ENCODE assay signal across 9 mouse cellular contexts in the genomic region with DNA sequence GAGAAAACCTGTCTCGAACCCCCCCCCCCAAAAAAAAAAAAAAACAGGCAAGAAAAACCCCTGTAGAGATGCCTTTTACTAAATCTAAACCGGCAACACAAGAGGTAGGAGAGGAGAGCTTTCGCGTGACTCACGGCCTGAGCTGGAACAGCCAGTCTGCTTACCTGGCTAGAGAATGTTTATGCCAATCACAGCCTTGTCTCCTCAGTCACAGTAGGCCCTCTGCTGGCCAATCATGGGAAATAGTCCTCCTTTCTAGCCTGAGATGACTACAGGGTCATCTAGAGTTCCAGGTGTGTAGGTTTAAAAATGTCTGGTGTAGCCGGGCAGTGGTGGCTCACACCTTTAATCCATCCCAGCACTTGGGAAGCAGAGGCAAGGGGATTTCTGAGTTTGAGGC. TPM values are rescaled to one million over a fixed set of nuclear protein-coding genes. Genes with fewer than 3 reads are reported as not detected.
DNase-seq lines count a peak whose midpoint lies in the region; ATAC-seq and TF ChIP-seq lines count a peak whose summit lies in the region.
"Had no signal": no experiment of that assay in that cellular context is flagged by ENCODE, and none has a peak within 500 bp of the region (broad histone marks: within the 10 kb centered on the region; RNA-seq: fewer than 3 reads in every experiment).

No protein-coding gene starts in this region.

- H3K9ac ChIP-seq in kidney, embryonic 14.5 days (ENCODE audit: low read depth, low read length): no peak overlapping the region
- H3K9ac ChIP-seq in ES-Bruce4 (ENCODE audit: low read depth, poor library complexity, severe bottlenecking): no peak overlapping the region
- no peak overlapping the region for H3K9ac ChIP-seq in liver, embryonic 13.5 days
- H3K9ac ChIP-seq: liver, embryonic 15.5 days had no signal

- no peaks in the 10 kb centered on the region for H3K27me3 ChIP-seq in kidney, adult 2 months (replicated peaks; ENCODE audit: control insufficient read depth, insufficient read depth, low read length)
- H3K27me3 ChIP-seq in kidney, embryonic 14.5 days (ENCODE audit: control insufficient read depth, insufficient read depth, low read length): 0 out of 2 replicates have a peak, but pooled peaks cover 3% of the 10 kb centered on the region
- no peaks in the 10 kb centered on the region for H3K27me3 ChIP-seq in ES-Bruce4 (ENCODE audit: control insufficient read depth, insufficient read depth, low read length, poor library complexity, severe bottlenecking)
- H3K27me3 ChIP-seq in liver, embryonic 13.5 days: peaks cover 6% of the 10 kb centered on the region
- no peaks in the 10 kb centered on the region for H3K27me3 ChIP-seq in spleen, adult 2 months (ENCODE audit: control insufficient read depth, insufficient read depth, low read length)

- peak; percentile 84 for DNase-seq in kidney, adult 2 months
- DNase-seq in brain, embryonic 14.5 days (ENCODE audit: low read depth): peak; percentile 68
- DNase-seq in forelimb bud, embryonic 11.5 days (ENCODE audit: low read depth, low spot score): peak; percentile 67
- DNase-seq in liver, embryonic 13.5 days: peak; percentile 55
- DNase-seq in spleen, adult 2 months (ENCODE audit: low read depth in 1 of 2, low spot score in 2 of 2): peak; percentile 52 to 71
- DNase-seq in Muller cell, postnatal 12 days (ENCODE audit: inconsistent ontology term): no peak

- H3K27ac ChIP-seq in kidney, adult 2 months (ENCODE audit: insufficient read depth, low read depth, low read length): no peak overlapping the region
- no peak overlapping the region for H3K27ac ChIP-seq in kidney, embryonic 14.5 days (ENCODE audit: low read depth, low read length)
- H3K27ac ChIP-seq in ES-Bruce4 (ENCODE audit: insufficient read depth, low read length): 0 out of 2 replicates have a peak overlapping the region, but pooled peaks have one; percentile 19
- no peak overlapping the region for H3K27ac ChIP-seq in liver, embryonic 13.5 days
- H3K27ac ChIP-seq in spleen, adult 2 months (ENCODE audit: insufficient read depth, low read length): no peak overlapping the region
- H3K27ac ChIP-seq: liver, embryonic 15.5 days had no signal

- TF ChIP-seq CTCF in kidney, adult 2 months (conservative IDR thresholded peaks at IDR 0.05; ENCODE audit: insufficient read depth, insufficient read length, low read depth, low read length): peak; percentile 89
- peak; percentile 53 for TF ChIP-seq CTCF in ES-Bruce4 (IDR thresholded peaks at IDR 0.05; ENCODE audit: low read depth, low read length)
- peak; percentile 72; the same call in 1 of the 2 replicates for TF ChIP-seq CTCF in brain, embryonic 14.5 days (IDR thresholded peaks at IDR 0.05; ENCODE audit: borderline replicate concordance, extremely low read depth, insufficient read depth, insufficient read length)
- TF ChIP-seq CTCF in spleen, adult 2 months (IDR thresholded peaks at IDR 0.05; ENCODE audit: extremely low read depth, insufficient read depth, insufficient read length, insufficient replicate concordance): peak; percentile 41; the same call in 1 of the 2 replicates

- ATAC-seq in kidney, embryonic 14.5 days (ENCODE audit: low FRiP score, low TSS enrichment): no peak; the same call in 1 of the 2 replicates
- ATAC-seq in liver, embryonic 13.5 days (ENCODE audit: low read depth): no peak

- 13% methylated on average over 6 of the region's 6 CpGs for WGBS in kidney, adult 2 months
- WGBS in kidney, embryonic 14.5 days: 25% methylated on average over 6 of the region's 6 CpGs
- 22% methylated on average over 6 of the region's 6 CpGs for WGBS in liver, embryonic 13.5 days (ENCODE audit: insufficient replicate concordance)
- 17% methylated on average over 6 of the region's 6 CpGs for whole genome bisulfite sequencing in spleen, adult 2 months

- TF ChIP-seq POLR2A in kidney, adult 2 months (IDR thresholded peaks at IDR 0.05; ENCODE audit: low read depth, low read length): no peak
- TF ChIP-seq POLR2A in ES-Bruce4 (IDR thresholded peaks at IDR 0.05; ENCODE audit: insufficient read depth, low read length): no peak
- no peak for TF ChIP-seq POLR2A in brain, embryonic 14.5 days (IDR thresholded peaks at IDR 0.05; ENCODE audit: borderline replicate concordance, extremely low read depth, insufficient read depth, insufficient read length, poor library complexity, severe bottlenecking)
- no peak for TF ChIP-seq POLR2A in spleen, adult 2 months (IDR thresholded peaks at IDR 0.05; ENCODE audit: low read depth, low read length)

- H3K9me3 ChIP-seq in kidney, embryonic 14.5 days (ENCODE audit: control insufficient read depth, low read length): no peaks in the 10 kb centered on the region
- H3K9me3 ChIP-seq in ES-Bruce4 (replicated peaks; ENCODE audit: control insufficient read depth, insufficient read depth, low read length, poor library complexity, severe bottlenecking): no peaks in the 10 kb centered on the region
- no peaks in the 10 kb centered on the region for H3K9me3 ChIP-seq in liver, embryonic 13.5 days (replicated peaks)
- H3K9me3 ChIP-seq: liver, embryonic 15.5 days had no signal

- TF ChIP-seq EP300 in ES-Bruce4 (IDR thresholded peaks at IDR 0.05; ENCODE audit: insufficient read depth, low read depth, low read length): no peak

- H3K4me1 ChIP-seq in kidney, adult 2 months (ENCODE audit: control insufficient read depth, insufficient read depth, low read length): peaks cover 14% of the 10 kb centered on the region
- peaks cover 26% of the 10 kb centered on the region for H3K4me1 ChIP-seq in kidney, embryonic 14.5 days (ENCODE audit: control insufficient read depth, insufficient read depth, low read length)
- H3K4me1 ChIP-seq in ES-Bruce4 (ENCODE audit: control insufficient read depth, insufficient read depth, low read length): peaks cover 2% of the 10 kb centered on the region
- peaks cover 40% of the 10 kb centered on the region for H3K4me1 ChIP-seq in liver, embryonic 13.5 days (replicated peaks)
- H3K4me1 ChIP-seq in spleen, adult 2 months (ENCODE audit: control insufficient read depth, insufficient read depth, insufficient read length): peaks cover 12% of the 10 kb centered on the region; the same call in 1 of the 2 replicates

- no peak overlapping the region for H3K4me2 ChIP-seq in kidney, embryonic 14.5 days (replicated peaks; ENCODE audit: low read depth, low read length)
- no peak overlapping the region for H3K4me2 ChIP-seq in liver, embryonic 13.5 days
- H3K4me2 ChIP-seq: liver, embryonic 15.5 days had no signal

- H3K4me3 ChIP-seq in kidney, adult 2 months (ENCODE audit: insufficient read depth, low read depth, low read length): no peak overlapping the region
- H3K4me3 ChIP-seq in kidney, embryonic 14.5 days (ENCODE audit: low read length): no peak overlapping the region
- no peak overlapping the region for H3K4me3 ChIP-seq in ES-Bruce4 (ENCODE audit: low read depth, low read length)
- H3K4me3 ChIP-seq in liver, embryonic 13.5 days (replicated peaks): no peak overlapping the region
- no peak overlapping the region for H3K4me3 ChIP-seq in spleen, adult 2 months (ENCODE audit: extremely low read depth, insufficient read depth, insufficient read length)
- H3K4me3 ChIP-seq: liver, embryonic 15.5 days had no signal

- no peaks in the 10 kb centered on the region for H3K36me3 ChIP-seq in kidney, adult 2 months (ENCODE audit: control insufficient read depth, insufficient read depth, low read length)
- H3K36me3 ChIP-seq in kidney, embryonic 14.5 days (ENCODE audit: control insufficient read depth, insufficient read depth, low read length): no peaks in the 10 kb centered on the region
- H3K36me3 ChIP-seq in ES-Bruce4 (ENCODE audit: control insufficient read depth, insufficient read depth, low read length, poor library complexity, severe bottlenecking): no peaks in the 10 kb centered on the region
- H3K36me3 ChIP-seq in liver, embryonic 13.5 days: no peaks in the 10 kb centered on the region
- H3K36me3 ChIP-seq in spleen, adult 2 months (ENCODE audit: control insufficient read depth, insufficient read depth, low read length): no peaks in the 10 kb centered on the region
- H3K36me3 ChIP-seq: liver, embryonic 15.5 days had no signal

RNA-seq across cellular contexts. Expression of a gene that starts 2.1 kb away (rescaled TPM):
- polyA plus RNA-seq in kidney, adult 2 months (2012; rRNA removed): 44.3 and 57.6 TPM in 2 replicates
- polyA plus RNA-seq in kidney, embryonic 14.5 days (2014; fragmentation: Nextera tagmentation; extraction: Ambion mirVana): 25.3 and 34.4 TPM in 2 replicates
- 39.0 and 42.1 TPM in 2 replicates for polyA plus RNA-seq in ES-Bruce4 (2011; ENCODE audit: insufficient read depth, insufficient read length, low read depth, missing spikeins)
- 76.3 and 102 TPM in 2 replicates for polyA plus RNA-seq in brain, embryonic 14.5 days (2012; rRNA removed)
- polyA plus RNA-seq in liver, embryonic 13.5 days (2015; fragmentation: Nextera tagmentation; extraction: Ambion mirVana): 9.5 and 13.1 TPM in 2 replicates
- polyA plus RNA-seq in spleen, adult 2 months (2012; rRNA removed): 59.7 and 77.0 TPM in 2 replicates

RNA-seq across cellular contexts. Expression of a gene that starts 9.2 kb away (rescaled TPM):
- polyA plus RNA-seq in kidney, adult 2 months (2012; rRNA removed): not detected in 2 replicates
- 0.66 TPM in 1 of 2 replicates, not detected in the other for polyA plus RNA-seq in kidney, embryonic 14.5 days (2014; fragmentation: Nextera tagmentation; extraction: Ambion mirVana)
- 1.6 TPM in 1 of 2 replicates, not detected in the other for polyA plus RNA-seq in ES-Bruce4 (2011; ENCODE audit: insufficient read depth, insufficient read length, low read depth, missing spikeins)
- polyA plus RNA-seq in brain, embryonic 14.5 days (2012; rRNA removed): 0.23 TPM in 1 of 2 replicates, not detected in the other
- polyA plus RNA-seq in liver, embryonic 13.5 days (2015; fragmentation: Nextera tagmentation; extraction: Ambion mirVana): 0.24 and 0.28 TPM in 2 replicates
- polyA plus RNA-seq in spleen, adult 2 months (2012; rRNA removed): 0.71 and 1.7 TPM in 2 replicates

RNA-seq across cellular contexts. Expression of a gene that starts 17.3 kb away (rescaled TPM):
- 111 and 123 TPM in 2 replicates for polyA plus RNA-seq in kidney, adult 2 months (2012; rRNA removed)
- 86.1 and 95.5 TPM in 2 replicates for polyA plus RNA-seq in kidney, embryonic 14.5 days (2014; fragmentation: Nextera tagmentation; extraction: Ambion mirVana)
- polyA plus RNA-seq in ES-Bruce4 (2011; ENCODE audit: insufficient read depth, insufficient read length, low read depth, missing spikeins): 10.3 and 13.5 TPM in 2 replicates
- polyA plus RNA-seq in brain, embryonic 14.5 days (2012; rRNA removed): 30.7 and 34.3 TPM in 2 replicates
- polyA plus RNA-seq in liver, embryonic 13.5 days (2015; fragmentation: Nextera tagmentation; extraction: Ambion mirVana): 9.8 and 10.2 TPM in 2 replicates
- polyA plus RNA-seq in spleen, adult 2 months (2012; rRNA removed): 62.2 and 66.7 TPM in 2 replicates

RNA-seq across cellular contexts. Expression of a gene that starts 22.3 kb away (rescaled TPM):
- polyA plus RNA-seq in kidney, adult 2 months (2012; rRNA removed): 1.5 and 2.2 TPM in 2 replicates
- polyA plus RNA-seq in kidney, embryonic 14.5 days (2014; fragmentation: Nextera tagmentation; extraction: Ambion mirVana): 1.0 and 1.2 TPM in 2 replicates
- 8.1 and 8.9 TPM in 2 replicates for polyA plus RNA-seq in ES-Bruce4 (2011; ENCODE audit: insufficient read depth, insufficient read length, low read depth, missing spikeins)
- polyA plus RNA-seq in brain, embryonic 14.5 days (2012; rRNA removed): 82.5 and 94.2 TPM in 2 replicates
- 0.10 and 0.31 TPM in 2 replicates for polyA plus RNA-seq in liver, embryonic 13.5 days (2015; fragmentation: Nextera tagmentation; extraction: Ambion mirVana)
- 0.20 and 0.23 TPM in 2 replicates for polyA plus RNA-seq in spleen, adult 2 months (2012; rRNA removed)

RNA-seq across cellular contexts. Expression of a gene that starts 28.5 kb away (rescaled TPM):
- 29.8 and 34.7 TPM in 2 replicates for polyA plus RNA-seq in kidney, adult 2 months (2012; rRNA removed)
- polyA plus RNA-seq in kidney, embryonic 14.5 days (2014; fragmentation: Nextera tagmentation; extraction: Ambion mirVana): 48.1 and 54.4 TPM in 2 replicates
- 79.6 and 84.0 TPM in 2 replicates for polyA plus RNA-seq in ES-Bruce4 (2011; ENCODE audit: insufficient read depth, insufficient read length, low read depth, missing spikeins)
- 28.8 and 29.2 TPM in 2 replicates for polyA plus RNA-seq in brain, embryonic 14.5 days (2012; rRNA removed)
- 41.3 and 47.7 TPM in 2 replicates for polyA plus RNA-seq in liver, embryonic 13.5 days (2015; fragmentation: Nextera tagmentation; extraction: Ambion mirVana)
- 13.8 and 26.7 TPM in 2 replicates for polyA plus RNA-seq in spleen, adult 2 months (2012; rRNA removed)
